Mouse (Mus musculus): Measurements from ENCODE around the gene F10. TPM values are rescaled to one million over a fixed set of nuclear protein-coding genes. Genes with fewer than 3 reads are reported as not detected.

Gene F10
- polyA plus RNA-seq (2021; fragmentation: Nextera tagmentation), result not detected in 2 replicates
- long read RNA-seq, experiment 1, result 0 reads
- long read RNA-seq, experiment 2, result 0 reads

GRCm38 (mm10) chr8:13037015-13037414 lies at the start of gene F10:
Gene F10, plus strand, starts transcription at chr8:13037308.

DNA sequence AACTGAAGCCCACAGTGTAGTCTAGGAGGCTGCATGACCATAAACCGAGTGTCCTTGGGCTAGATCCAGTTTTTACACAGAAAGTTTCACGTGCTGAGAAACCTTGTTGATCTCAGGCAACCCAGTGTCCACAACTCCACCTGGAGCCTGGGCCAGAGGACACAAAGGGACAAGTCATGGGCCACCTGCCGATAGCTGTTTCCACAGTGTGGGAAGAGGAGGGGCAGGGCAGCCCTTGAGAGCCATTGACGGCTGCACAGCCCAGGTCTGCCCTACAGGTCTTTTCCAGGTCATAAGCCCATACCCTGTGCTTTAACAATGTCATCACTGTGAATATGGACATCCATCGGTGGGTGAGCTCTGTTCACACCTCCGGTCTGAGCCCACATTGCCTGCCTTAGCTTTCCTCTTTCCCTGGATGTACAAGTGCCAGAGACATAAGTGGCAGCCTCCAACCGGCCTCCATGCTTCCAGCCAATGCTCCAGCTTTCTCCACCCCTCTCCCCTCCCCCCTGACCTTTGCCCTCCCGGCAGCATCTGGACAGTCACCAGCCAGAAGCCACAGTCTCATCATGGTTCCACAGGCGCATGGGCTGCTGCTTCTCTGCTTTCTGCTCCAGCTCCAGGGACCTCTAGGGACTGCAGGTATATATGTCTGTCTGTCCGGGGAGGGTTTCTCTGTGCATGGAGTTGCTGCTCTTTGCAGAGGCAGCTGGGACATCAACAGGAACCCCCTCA lies 11.5 kb upstream of the F10 start, which contains the start of gene F7:
TSS of gene F7 (plus strand) at position 548 of the 738 bp plus-strand sequence.

DNA sequence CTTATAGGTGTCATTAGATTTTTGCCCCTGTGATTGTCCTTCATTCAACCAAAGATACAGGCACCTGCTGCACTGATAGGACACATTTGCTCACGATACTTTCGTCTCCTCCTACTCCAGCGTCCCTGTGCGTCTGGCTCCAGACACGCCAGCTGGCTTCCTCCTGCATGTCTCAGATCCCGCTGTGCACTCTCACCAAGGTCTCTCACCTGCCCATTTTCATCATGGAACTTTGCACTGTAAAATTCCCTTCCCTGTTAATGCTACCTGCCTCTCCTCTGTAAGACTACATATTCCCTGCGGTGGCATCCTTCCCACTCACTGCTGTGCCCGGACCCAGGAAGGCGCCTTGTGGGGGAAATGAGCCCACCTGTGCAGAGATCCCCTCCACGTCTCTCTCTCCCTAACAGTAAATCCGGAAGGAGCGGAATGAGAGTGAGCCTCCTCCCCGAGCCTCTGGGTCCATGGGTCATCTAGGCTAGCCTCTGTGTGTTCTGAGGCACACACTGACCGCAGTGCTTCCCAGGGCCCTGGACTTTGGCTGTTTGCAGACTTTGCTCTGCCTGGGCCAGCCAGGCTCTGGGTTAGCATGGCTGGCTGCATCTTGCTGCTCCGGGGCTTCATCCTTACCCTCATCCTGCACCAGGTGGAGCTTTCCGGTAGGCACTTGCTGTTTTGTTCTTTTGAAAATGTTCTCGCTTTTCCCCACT lies 23.5 kb downstream of the F10 start, which contains the start of gene Proz:
TSS of gene Proz (plus strand) at position 474 of the 710 bp plus-strand sequence.

DNA sequence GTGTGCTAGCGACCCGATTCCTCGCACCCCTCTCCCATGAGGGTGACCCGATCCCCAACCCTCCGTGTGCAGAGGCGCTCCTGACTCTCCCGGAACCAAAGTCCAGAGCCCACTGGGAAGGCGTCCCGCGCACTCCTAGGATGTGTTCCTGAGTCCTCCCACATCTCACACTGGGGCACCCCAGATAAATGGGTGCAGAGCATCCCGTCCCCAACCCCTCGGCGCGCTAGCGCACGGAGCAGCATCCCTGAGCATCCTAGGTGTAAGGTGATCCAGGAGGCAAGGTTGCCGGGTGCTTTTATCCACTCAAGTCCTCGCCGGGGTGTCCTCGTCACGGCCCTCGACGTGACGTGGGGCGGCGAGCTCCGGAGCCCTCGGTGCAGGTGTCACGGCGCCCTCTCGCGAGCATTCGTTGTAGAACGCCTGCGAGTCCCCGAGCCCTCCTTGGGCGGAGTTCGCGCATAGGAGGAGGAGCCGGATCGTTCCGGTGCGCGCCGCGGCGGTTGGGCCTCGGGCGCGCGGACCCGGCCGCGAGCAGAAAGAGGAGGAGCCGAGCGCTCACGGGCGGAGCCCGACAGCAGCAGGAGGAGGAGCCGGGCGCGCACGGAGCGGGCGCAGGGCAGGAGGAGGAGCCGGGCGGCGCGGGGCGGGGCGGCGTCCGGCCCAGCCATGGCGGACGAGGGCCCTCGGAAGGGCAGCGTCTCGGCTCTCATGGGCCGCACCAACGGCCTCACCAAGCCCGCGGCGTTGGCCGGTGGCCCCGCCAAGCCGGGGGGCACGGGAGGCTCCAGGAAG lies 68.2 kb downstream of the F10 start, which contains the start of the genes Pcid2 and Cul4a:
TSS of gene Pcid2 (minus strand) at position 373 of the 795 bp plus-strand sequence.
TSS of gene Cul4a (plus strand) at position 535 of the 795 bp plus-strand sequence.

Other genes with a start within 250 kb of the F10 start
- 18.8 and 21.8 TPM in 2 replicates for gene Mcf2l, start 163.5 kb upstream of the F10 start, polyA plus RNA-seq (2021; fragmentation: Nextera tagmentation)
- gene F7, start 11.3 kb upstream of the F10 start, polyA plus RNA-seq (2021; fragmentation: Nextera tagmentation), result not detected in 2 replicates
- gene Proz, start 23.6 kb downstream of the F10 start, polyA plus RNA-seq (2021; fragmentation: Nextera tagmentation), result 0.64 and 1.4 TPM in 2 replicates
- gene Pcid2, start 68.2 kb downstream of the F10 start, polyA plus RNA-seq (2021; fragmentation: Nextera tagmentation), result 13.7 and 18.3 TPM in 2 replicates
- 29.1 and 31.5 TPM in 2 replicates for gene Cul4a, start 68.3 kb downstream of the F10 start, polyA plus RNA-seq (2021; fragmentation: Nextera tagmentation)
- gene Lamp1, start 121.9 kb downstream of the F10 start, polyA plus RNA-seq (2021; fragmentation: Nextera tagmentation), result 67.3 and 368 TPM in 2 replicates
- 3.8 and 3.9 TPM in 2 replicates for gene Grtp1, start 163.3 kb downstream of the F10 start, polyA plus RNA-seq (2021; fragmentation: Nextera tagmentation)
- 0.39 and 0.49 TPM in 2 replicates for gene Adprhl1, start 216.9 kb downstream of the F10 start, polyA plus RNA-seq (2021; fragmentation: Nextera tagmentation)